ENCODE assay signal across 8 mouse cellular contexts in the genomic region with DNA sequence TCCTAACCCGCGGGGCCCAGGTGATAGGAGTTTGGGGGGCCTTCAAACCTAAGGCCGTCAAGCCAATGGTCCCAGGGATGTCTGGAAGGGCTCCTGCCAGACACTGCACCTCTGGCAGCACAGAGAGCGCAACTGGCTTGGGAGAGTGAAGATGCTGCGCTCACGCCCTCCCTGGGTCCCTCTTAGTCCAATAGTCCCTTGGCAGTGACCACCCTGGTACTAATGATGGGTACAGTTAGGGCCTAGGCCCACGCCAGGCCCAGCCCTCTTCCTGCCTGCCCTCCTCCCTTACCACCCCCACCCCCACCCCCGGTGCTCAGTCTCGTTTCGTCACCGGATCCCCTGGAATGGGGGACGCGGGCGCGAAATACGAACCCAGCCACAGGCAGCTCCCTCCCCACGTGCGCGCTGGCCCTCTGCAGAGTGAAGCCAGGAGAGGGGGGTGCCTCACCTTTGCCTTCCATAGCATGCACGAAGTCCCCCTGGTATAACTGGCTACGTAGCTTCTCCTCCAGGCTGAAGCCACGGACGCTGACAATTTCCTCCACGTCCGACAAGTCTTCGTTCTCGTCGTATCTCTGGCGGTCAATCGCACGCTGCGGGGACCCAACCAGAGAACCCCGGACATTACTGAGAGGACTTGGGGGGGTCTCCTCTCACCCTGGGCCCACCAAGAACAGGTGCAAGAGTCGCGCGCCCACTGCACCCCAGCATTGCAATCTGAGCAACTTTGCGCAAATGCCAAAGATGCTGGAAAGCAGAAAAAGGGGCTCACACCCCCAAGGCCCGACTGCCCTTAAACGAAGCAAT. TPM values are rescaled to one million over a fixed set of nuclear protein-coding genes. Genes with fewer than 3 reads are reported as not detected.
A peak's percentile ranks its signal among the peaks of the same experiment; 100 is the strongest.
DNase-seq lines count a peak whose midpoint lies in the region; ATAC-seq and TF ChIP-seq lines count a peak whose summit lies in the region.

No protein-coding gene starts in this region.

- peak; percentile 53 for TF ChIP-seq POLR2A in embryonic fibroblast, embryonic 13.5 days (IDR thresholded peaks at IDR 0.05; ENCODE audit: low read depth, low read length)

- no peaks in the 10 kb centered on the region for H3K36me3 ChIP-seq in hindbrain, embryonic 15.5 days
- H3K36me3 ChIP-seq in liver, postnatal 0 days (replicated peaks; ENCODE audit: insufficient read depth, low read length) = no peaks in the 10 kb centered on the region
- no peaks in the 10 kb centered on the region for H3K36me3 ChIP-seq in neural tube, embryonic 14.5 days (ENCODE audit: control insufficient read depth, insufficient read depth, low read length)

- no peaks in the 10 kb centered on the region for H3K27me3 ChIP-seq in hindbrain, embryonic 15.5 days
- H3K27me3 ChIP-seq in liver, postnatal 0 days (ENCODE audit: insufficient read depth, low read length) = peaks cover 7% of the 10 kb centered on the region
- no peaks in the 10 kb centered on the region for H3K27me3 ChIP-seq in neural tube, embryonic 14.5 days (ENCODE audit: control insufficient read depth, insufficient read depth, low read length)

- peaks cover 7% of the 10 kb centered on the region; the same call in 1 of the 2 replicates for H3K4me1 ChIP-seq in embryonic fibroblast, embryonic 13.5 days (ENCODE audit: control insufficient read depth, insufficient read depth, low read length)
- H3K4me1 ChIP-seq in hindbrain, embryonic 15.5 days (replicated peaks) = peaks cover 54% of the 10 kb centered on the region
- peaks cover 37% of the 10 kb centered on the region for H3K4me1 ChIP-seq in liver, postnatal 0 days (ENCODE audit: insufficient read depth)
- H3K4me1 ChIP-seq in neural tube, embryonic 14.5 days (ENCODE audit: control insufficient read depth, insufficient read depth, low read length) = peaks cover 24% of the 10 kb centered on the region

- no peaks in the 10 kb centered on the region for H3K9me3 ChIP-seq in hindbrain, embryonic 15.5 days
- no peaks in the 10 kb centered on the region for H3K9me3 ChIP-seq in liver, postnatal 0 days (ENCODE audit: low read length)
- no peaks in the 10 kb centered on the region for H3K9me3 ChIP-seq in neural tube, embryonic 14.5 days (ENCODE audit: control insufficient read depth, low read length)

- no peak for TF ChIP-seq CTCF in layer of hippocampus, adult 2 months (conservative IDR thresholded peaks at IDR 0.05)
- TF ChIP-seq CTCF in embryonic fibroblast, embryonic 13.5 days (IDR thresholded peaks at IDR 0.05; ENCODE audit: borderline replicate concordance, insufficient read depth, low read length) = no peak
- no peak for TF ChIP-seq CTCF in liver, postnatal 0 days (IDR thresholded peaks at IDR 0.05; ENCODE audit: low read depth)

- DNase-seq in layer of hippocampus, adult 2 months (ENCODE audit: low spot score in 2 of 2) = peak in 1 of 2 experiments; percentile 56
- DNase-seq in layer of hippocampus, adult 9-11 months = no peak
- peak; percentile 39 for DNase-seq in R1 (ENCODE audit: low read depth, low spot score)
- peak; percentile 25 for DNase-seq in liver, postnatal 0 days
- no peak for DNase-seq in urinary bladder, postnatal 4 days (ENCODE audit: low spot score in 2 of 2)

- H3K27ac ChIP-seq in layer of hippocampus, adult 2 months = peak overlapping the region; percentile 94
- H3K27ac ChIP-seq in embryonic fibroblast, embryonic 13.5 days (ENCODE audit: insufficient read depth, low read length) = no peak overlapping the region
- H3K27ac ChIP-seq in hindbrain, embryonic 15.5 days (replicated peaks) = no peak overlapping the region
- no peak overlapping the region for H3K27ac ChIP-seq in liver, postnatal 0 days (ENCODE audit: low read depth)
- H3K27ac ChIP-seq in neural tube, embryonic 14.5 days (ENCODE audit: low read depth, low read length) = no peak overlapping the region

- H3K9ac ChIP-seq in hindbrain, embryonic 15.5 days = peak overlapping the region; percentile 68
- H3K9ac ChIP-seq in liver, postnatal 0 days (replicated peaks) = peak overlapping the region; percentile 76
- H3K9ac ChIP-seq in neural tube, embryonic 14.5 days (replicated peaks; ENCODE audit: low read depth, low read length) = peak overlapping the region; percentile 67

- TF ChIP-seq EP300 in liver, postnatal 0 days (IDR thresholded peaks at IDR 0.05; ENCODE audit: low read depth) = no peak

- 2% methylated on average over 34 of the region's 39 CpGs for WGBS in hindbrain, embryonic 15.5 days
- WGBS in liver, postnatal 0 days (ENCODE audit: insufficient replicate concordance) = 12% methylated on average over 39 of the region's 39 CpGs
- WGBS in neural tube, embryonic 14.5 days = 3% methylated on average over 39 of the region's 39 CpGs

- peak overlapping the region; percentile 98 for H3K4me2 ChIP-seq in hindbrain, embryonic 15.5 days
- H3K4me2 ChIP-seq in liver, postnatal 0 days (ENCODE audit: low read depth, low read length) = peak overlapping the region; percentile 97
- peak overlapping the region; percentile 99 for H3K4me2 ChIP-seq in neural tube, embryonic 14.5 days (ENCODE audit: low read depth, low read length)

- peak; percentile 61 for ATAC-seq in hindbrain, embryonic 15.5 days (ENCODE audit: low FRiP score, low read depth)
- ATAC-seq in liver, postnatal 0 days = no peak
- ATAC-seq in neural tube, embryonic 14.5 days (ENCODE audit: low read depth) = peak; percentile 19; the same call in 1 of the 2 replicates

- H3K4me3 ChIP-seq in layer of hippocampus, adult 2 months = peak overlapping the region; percentile 82
- H3K4me3 ChIP-seq in embryonic fibroblast, embryonic 13.5 days (ENCODE audit: insufficient read depth, low read length) = peak overlapping the region; percentile 79
- H3K4me3 ChIP-seq in hindbrain, embryonic 15.5 days = peak overlapping the region; percentile 78
- peak overlapping the region; percentile 76 for H3K4me3 ChIP-seq in liver, postnatal 0 days (ENCODE audit: low read depth, low read length)
- H3K4me3 ChIP-seq in neural tube, embryonic 14.5 days (ENCODE audit: low read depth, low read length) = peak overlapping the region; percentile 67

RNA-seq across cellular contexts. Expression of a gene that starts 2.2 kb away (rescaled TPM):
- total RNA-seq in layer of hippocampus, adult 2 months (2021) = 10 to 100 TPM; 35.0 to 36.7 TPM
- polyA plus RNA-seq in embryonic fibroblast, embryonic 13.5 days (2011; ENCODE audit: insufficient read length, low read depth, missing spikeins) = 18.0 and 22.4 TPM in 2 replicates
- 95.4 and 99.5 TPM in 2 replicates for polyA plus RNA-seq in hindbrain, embryonic 15.5 days (2015; fragmentation: Nextera tagmentation; extraction: Ambion mirVana)
- 7.6 and 8.3 TPM in 2 replicates for polyA plus RNA-seq in liver, postnatal 0 days (2015; fragmentation: Nextera tagmentation; extraction: Ambion mirVana)
- polyA plus RNA-seq in neural tube, embryonic 14.5 days (2014; fragmentation: Nextera tagmentation; extraction: Ambion mirVana) = 82.7 and 92.6 TPM in 2 replicates

RNA-seq across cellular contexts. Expression of a gene that starts 27.5 kb away (rescaled TPM):
- 10 to 100 TPM; 11.0 to 13.5 TPM for total RNA-seq in layer of hippocampus, adult 2 months (2021)
- polyA plus RNA-seq in embryonic fibroblast, embryonic 13.5 days (2011; ENCODE audit: insufficient read length, low read depth, missing spikeins) = 9.3 and 10.6 TPM in 2 replicates
- polyA plus RNA-seq in hindbrain, embryonic 15.5 days (2015; fragmentation: Nextera tagmentation; extraction: Ambion mirVana) = 14.0 and 14.3 TPM in 2 replicates
- polyA plus RNA-seq in liver, postnatal 0 days (2015; fragmentation: Nextera tagmentation; extraction: Ambion mirVana) = 12.4 and 13.1 TPM in 2 replicates
- polyA plus RNA-seq in neural tube, embryonic 14.5 days (2014; fragmentation: Nextera tagmentation; extraction: Ambion mirVana) = 13.0 and 17.3 TPM in 2 replicates

RNA-seq across cellular contexts. Expression of a gene that starts 59.4 kb away (rescaled TPM):
- total RNA-seq in layer of hippocampus, adult 2 months (2021) = not detected
- polyA plus RNA-seq in embryonic fibroblast, embryonic 13.5 days (2011; ENCODE audit: insufficient read length, low read depth, missing spikeins) = not detected in 2 replicates
- polyA plus RNA-seq in hindbrain, embryonic 15.5 days (2015; fragmentation: Nextera tagmentation; extraction: Ambion mirVana) = 1.1 and 1.3 TPM in 2 replicates
- polyA plus RNA-seq in liver, postnatal 0 days (2015; fragmentation: Nextera tagmentation; extraction: Ambion mirVana) = not detected in 2 replicates
- 0.37 and 0.43 TPM in 2 replicates for polyA plus RNA-seq in neural tube, embryonic 14.5 days (2014; fragmentation: Nextera tagmentation; extraction: Ambion mirVana)

Comparison
In these comparisons a context has a peak if more than half of its experiments do, and no peak if none do; other contexts are left out.
1. DNase-seq: peak in R1 (single experiment) and liver, postnatal 0 days (single experiment); none in layer of hippocampus, adult 9-11 months (single experiment) and urinary bladder, postnatal 4 days (0 of 2).
2. Peak in every context shown above with its lines, with median percentiles within 50 percentile points of each other: H3K4me3 ChIP-seq, H3K4me2 ChIP-seq and H3K9ac ChIP-seq.